Mouse (Mus musculus): ENCODE measurements at regions not wholly inside any gene's neighbourhood (a gene's known extent, or its start where the extent isn't known, plus 50 kb on each side); places are given as distances from the start of the nearest gene placed in this dataset.

- TF ChIP-seq CTCF (IDR thresholded peaks at IDR 0.05; ENCODE audit: borderline replicate concordance, insufficient read depth, low read length) (no peak), POLR2A (IDR thresholded peaks at IDR 0.05; ENCODE audit: low read depth, low read length) (no peak)
Observed at GRCm38 (mm10) chr7:117912453-117912852, 203.5 kb downstream of the Rps15a start.

All from embryonic fibroblast, embryonic 13.5 days (primary cell).